Mouse (Mus musculus): ENCODE measurements around the gene Crybg1.
A peak's percentile ranks its signal among the peaks of the same experiment; 100 is the strongest.

Gene Crybg1

DNA sequence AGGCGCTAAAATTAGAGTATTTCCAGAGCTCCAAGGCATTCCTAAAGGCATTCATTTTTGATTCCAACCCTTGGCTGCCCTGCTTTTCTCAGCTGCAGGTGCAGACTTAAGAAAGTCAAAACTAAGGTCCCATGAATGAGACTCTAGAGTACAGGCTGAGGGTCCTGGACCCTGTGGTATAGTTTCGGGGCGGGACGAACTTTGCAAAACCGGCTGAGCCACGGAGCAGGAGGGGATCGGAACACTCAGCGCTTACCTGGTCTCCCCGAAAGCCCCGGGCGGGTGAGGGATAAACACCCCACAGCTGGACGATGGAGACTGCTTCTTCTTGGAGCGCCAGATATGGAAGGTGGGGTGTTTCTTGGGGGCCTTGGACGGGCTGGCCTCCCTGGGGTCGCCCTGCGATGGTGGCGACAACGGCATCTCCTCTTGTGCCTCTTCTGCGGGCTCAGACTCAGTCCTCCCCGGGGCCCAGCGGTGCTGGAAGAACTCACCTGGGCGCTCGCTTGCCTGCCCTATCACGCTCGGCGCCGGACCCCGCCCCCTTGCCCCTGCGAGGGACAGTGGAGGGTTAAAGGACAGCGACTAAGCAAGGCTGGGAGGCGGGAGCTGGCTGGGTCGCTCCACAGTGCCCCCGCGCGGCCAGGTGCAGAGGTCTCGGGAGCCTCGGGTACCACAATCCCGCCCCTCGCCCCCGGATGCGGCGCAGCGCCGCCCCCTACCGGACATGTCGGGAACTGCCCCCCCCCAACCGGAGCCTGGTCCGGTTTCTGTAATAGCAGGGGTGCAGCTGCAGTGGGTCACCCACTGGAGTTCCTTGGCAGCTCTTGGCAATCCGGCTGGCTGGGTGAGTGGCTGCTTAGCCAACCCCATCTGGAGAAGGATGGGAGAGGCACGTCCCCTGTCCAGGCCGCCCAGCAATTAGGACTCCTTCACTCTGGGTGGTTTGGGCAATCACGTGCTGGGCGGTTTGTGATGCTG, at the start of gene Crybg1:
TSS of gene Crybg1 (minus strand) at position 517 of the 981 bp plus-strand sequence.
- peak; percentile 67 for DNase-seq

DNA sequence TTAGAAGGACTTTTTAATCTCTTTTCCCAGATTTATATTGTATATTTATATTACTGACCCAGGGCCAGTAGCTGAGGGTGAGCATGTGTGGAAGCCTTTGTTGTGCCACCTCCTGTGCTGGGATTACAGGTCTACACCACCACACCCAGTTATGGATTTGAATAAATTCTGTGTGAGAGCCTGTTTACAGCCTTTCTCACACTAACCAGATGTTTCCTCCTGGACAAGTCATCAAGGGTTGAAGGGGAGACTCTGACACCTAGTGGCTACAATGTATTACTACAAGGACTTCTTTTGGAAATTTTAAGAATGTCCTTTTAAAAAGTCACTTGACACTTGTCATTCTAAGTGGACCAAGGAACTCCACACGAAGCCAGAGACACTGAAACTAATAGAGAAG, 28.7 kb upstream of the Crybg1 start:
- peak; percentile 61 for DNase-seq

DNA sequence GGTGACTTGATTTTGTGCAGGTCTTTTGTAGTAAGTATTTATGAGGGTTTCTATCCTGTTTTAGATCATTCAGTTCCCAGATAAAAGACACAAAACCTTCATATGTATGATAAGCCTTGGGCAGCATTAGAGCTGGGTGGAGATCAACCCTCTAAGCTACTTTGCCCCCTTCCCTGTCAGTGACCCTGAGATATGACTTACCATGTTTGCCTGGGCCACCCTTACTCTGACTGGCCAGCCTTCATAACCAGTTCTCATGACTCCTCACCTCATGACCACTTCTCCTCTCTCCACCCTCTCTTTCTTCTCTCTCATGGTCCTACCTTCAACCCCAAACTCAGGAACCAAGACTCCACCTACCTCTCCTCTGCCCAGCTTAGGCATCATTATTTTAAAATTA, 27.9 kb upstream of the Crybg1 start:
- DNase-seq: no peak

DNA sequence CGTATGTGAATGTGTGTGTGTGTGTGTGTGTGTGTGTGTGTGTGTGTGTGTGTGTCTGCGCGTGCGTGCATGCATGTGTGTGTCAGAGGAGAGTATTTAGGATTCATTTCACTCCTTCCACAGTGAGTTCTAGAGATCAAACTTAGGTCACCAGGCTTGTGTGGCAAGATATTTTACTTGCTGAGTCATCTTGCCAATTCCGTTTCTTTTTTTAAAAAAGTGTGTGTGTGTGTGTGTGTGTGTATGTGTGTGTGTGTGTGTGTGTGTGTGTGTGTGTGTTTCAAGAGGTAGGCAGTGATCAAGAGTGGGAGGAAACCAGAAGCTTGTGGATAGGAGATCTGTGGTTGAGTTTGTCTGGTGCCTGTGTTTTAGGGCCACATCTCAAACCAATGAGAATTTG, 27.5 kb upstream of the Crybg1 start:
- DNase-seq: no peak

DNA sequence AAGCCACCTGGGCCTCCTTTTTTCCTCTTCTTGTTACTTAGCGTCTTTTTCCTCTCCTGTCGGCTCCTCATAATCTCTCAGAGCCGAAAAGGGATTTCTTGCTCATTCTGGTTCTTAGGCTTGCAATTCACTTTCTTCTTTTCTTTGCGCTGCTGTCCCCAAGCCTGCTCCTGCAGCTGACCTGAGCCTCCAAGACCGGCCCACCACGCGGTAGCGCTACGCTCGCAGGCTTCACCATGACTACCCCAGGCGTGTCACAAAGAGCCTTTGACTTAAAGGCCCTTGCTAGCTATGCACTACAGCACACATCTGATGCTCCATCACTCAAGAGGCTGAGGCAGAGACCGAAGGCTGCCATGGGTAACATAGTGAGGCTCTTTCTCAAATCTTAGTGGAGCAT, 21.5 kb upstream of the Crybg1 start:
- no peak for DNase-seq

DNA sequence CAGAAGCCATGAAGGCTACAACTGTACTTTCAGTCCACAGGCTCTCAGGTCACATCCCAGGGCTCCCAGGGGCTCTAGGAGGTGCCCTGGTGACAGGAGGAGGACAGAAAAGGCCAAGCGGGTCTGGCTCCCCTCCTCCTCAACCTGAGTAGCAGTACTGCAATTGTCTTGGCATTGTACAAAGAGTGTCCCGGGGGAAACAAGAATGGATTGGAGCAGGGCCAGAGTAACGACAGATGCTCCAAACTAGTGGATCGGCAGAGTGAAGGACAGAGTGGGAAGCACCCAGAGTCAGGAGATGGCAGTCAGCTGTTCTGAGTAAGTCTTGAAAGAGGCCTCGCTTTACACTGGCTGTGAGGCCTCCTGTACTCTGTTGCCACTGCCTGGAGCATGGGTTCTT, 18.4 kb upstream of the Crybg1 start:
- DNase-seq: no peak

DNA sequence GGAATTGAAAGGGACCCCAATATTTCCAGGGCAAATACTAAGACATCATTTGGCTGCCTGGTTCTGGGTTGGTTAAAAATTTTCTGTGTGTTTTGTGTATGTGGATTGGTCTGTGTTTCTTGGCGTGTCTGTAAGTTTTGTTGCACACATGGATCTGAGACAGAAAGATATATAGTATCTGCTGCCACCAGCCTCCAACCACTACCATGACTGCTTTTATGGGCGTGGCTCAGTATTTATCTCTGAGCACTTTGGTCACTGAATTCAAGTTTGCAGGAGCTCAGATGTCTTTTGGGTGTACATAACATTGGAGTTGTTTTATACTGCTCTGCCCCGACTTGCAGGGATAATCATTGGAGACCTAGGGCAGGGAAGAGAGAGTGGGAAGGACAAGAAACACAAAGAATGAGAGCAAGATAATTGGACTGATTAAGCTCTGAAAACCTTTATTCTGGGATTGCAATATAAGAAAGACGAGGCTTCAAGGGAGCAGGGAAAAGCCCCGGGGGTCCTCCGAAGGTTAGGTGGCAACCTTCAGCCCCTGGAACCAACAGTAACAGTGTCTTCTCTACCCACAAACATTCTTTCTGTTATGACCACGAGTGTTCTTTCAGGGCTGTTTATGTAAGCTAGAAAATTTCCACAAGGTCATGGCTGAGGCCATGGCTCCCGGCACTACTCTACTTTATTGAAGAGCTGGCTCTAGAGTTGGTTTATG, 15.8 kb upstream of the Crybg1 start:
- no peak for DNase-seq

DNA sequence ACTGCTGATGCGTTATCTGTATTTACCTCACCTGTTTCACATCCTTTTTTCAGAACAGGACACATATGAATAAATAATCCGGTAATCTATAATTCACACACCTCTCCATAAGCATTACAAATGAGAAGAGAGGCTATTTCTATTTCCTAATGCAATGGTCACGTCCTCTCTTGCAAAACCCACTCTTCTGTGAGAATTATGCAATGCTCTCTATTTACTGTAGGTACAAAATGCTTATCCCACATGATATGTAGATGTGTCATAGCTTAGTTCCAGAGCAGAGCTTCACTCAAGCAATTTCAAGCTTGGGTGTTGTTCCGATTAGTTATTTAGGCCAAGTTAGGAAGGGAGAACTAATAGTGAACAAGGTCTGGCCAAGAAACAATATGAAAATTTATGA, 14.4 kb upstream of the Crybg1 start:
- no peak for DNase-seq

DNA sequence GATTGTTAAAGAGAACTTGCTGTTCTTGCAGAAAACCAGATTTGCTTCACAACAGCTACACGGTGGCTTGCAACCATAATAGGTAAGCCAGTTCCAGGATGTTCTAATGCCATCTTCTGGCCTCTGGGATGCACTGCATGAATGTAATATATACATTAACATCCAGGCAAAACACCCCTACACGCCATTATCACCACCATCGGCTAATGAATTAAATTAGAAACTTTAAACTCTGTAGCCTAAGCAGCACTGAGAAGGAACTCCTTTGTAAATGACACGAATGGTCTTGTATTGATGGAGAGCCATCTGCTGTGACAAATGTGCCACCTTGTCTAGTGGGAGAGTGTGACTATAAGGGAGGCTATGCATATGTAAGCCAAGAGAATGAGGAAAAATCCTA, 11.5 kb upstream of the Crybg1 start:
- DNase-seq: peak; percentile 29

DNA sequence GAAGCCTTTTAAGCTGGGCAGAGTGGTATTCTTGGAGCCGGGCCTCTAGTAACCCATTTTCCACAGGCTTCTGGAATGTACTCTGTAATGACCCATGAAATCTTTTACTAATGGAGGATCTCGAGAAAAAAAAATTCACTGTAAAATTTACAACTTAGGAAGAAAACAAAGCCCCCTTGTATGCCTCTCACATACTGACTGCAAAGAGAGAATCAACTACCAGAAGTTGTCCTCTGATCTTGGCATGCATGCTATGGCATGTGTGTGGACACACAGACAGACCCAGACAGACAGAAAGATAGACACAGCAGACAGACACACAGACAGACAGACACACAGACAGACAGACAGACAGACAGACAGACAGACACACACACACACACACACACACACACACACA, 8.8 kb upstream of the Crybg1 start:
- DNase-seq: no peak

DNA sequence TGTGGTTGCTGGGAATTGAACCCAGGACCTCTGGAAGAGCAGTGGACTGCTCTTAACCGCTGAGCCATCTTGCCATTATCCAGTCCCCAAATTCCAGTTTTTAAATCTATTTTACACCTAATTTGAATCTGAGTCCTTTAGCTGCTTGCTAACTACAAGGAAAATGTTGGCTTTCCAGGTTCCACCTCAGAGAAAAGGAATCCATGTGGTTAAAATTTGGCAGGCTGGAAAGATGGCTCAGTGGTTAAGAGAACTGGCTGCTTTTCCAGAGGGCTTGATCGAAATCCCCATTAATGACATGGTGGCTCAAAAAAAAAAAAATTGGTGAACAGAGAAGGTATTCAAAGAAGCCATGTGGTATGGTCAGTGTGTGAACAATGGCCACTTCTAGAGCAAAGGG, 1.8 kb upstream of the Crybg1 start:
- no peak for DNase-seq

DNA sequence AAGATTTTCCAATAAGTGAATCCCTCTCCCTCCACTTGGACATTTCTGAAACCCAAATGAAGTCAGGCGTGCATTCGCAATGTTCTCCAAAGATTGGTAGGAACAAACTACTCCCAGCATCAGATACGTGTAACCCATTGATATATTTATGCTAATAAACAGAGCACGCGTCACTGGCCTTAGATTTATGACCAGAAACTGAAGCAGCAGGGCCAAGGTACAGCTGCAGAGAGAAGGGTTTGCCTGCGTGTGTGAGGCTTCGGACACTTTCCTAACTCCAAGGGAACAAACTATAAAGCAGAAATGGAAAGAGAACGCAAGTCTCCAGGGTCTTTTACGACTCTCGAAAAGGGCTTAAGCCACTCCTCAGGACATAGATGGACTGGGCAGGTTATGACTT, 5.3 kb downstream of the Crybg1 start:
- DNase-seq: no peak

DNA sequence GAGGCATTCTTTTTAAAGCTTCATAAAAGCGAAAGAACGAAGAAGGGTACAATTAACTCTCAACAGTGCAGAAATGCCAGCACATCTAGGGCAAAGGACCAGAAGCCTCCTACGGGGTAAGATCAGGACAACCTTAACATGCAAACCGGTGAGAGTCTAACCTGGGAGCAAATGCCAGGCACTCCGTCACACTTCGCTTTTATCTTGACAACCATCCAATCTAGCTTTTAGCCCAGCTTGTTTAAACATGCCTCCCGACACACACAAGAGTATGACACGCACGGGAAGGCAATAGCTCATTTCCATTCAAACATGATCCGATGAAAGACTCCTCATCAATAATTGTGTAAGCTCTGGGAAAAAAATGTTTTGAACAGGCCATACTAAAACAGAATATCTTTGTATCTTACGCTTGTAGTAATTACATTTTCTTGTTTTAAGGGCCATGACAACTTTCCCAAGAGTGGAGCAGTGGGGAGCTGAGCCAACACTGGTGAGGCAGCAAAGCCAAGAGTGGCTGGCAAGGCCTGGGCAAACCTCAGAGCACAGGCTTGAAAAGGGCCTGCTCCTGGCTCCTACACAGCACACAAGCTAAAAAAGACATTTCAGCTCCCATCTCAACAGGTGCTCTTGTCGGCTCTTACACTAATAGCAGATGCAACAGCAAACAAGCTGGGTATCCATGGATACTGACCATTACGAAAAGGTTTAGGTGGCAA, 10.4 kb downstream of the Crybg1 start:
- no peak for DNase-seq

DNA sequence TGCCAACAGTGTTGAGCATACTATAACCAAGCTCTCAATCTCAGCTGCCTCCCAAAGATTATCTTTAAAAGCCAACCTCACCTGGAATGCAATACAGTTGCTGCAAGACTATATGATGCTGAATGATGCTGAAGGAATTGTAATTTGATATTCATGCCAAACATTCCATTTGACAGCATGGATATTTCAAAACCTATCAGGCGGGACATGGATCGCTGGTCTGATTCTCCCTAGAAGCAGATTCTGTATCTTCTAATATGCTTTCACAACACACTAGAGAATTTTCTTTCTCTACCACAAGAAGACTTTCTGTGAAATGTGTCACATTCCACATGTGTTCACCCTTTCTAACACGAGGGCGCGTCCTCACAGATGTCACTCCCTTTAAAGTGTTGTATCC, 22.6 kb downstream of the Crybg1 start:
- DNase-seq: no peak

DNA sequence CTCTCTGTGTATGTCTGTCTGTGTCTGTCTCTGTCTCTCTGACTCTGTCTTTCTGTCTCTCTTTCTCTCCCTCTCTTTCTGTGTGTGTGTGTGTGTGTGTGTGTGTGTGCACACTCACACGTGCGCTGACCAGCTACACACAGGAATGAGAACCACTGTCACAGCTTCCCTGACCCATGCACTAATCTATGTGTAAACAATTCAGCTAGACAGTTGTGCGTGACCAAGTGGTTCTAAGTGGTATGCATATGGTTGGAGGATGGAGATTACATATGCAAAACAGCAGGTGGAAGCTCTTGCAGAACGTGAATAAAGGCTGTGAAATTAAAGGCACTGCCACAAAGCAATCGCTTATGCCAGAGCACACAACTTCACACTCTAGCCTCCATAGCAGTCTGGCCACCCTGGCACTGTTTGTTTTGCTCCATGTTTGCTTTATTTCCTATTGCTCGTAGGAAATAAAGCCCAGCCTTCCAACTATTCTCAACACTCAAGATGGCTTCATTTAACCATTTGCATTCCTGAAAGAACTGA, 24.2 kb downstream of the Crybg1 start:
- DNase-seq: no peak

DNA sequence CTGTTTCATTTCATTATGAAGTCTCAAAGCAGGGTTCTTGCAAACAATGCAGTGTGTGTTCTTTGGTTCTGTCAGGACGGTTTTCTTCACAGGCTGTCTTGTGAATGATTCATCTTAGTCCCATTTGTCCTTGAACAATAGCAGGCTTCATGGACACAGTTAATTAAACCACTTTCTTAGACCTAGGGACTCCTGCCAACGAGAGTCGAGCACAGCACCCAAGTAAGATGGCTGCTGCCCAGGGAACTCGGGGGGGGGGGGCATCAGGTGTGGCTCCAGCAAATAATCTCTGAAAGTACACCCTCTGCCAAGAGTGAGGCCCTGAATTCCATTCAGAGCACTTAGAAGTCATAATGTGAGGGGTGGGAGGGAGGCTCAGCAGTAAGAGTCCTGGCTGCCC, 30.0 kb downstream of the Crybg1 start:
- DNase-seq: peak; percentile 49

DNA sequence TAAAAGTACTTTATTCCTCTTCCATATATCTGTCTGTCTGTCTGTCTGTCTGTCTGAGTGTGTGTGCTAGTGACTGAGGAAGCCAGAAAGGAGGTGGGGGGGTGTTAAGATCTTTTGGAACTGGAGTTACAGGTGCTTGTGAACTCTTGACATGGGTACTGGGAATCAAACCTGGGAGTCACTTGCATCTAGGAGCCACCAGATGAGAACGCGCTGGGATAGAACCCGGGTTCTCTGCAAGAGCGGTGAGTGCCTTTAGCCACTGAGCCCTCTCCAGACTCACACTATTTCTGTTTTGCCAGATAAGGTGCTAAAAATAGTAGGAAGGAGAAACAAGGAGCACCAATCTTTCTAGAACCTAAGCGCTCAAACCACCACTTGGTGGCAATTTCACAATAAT, 31.9 kb downstream of the Crybg1 start:
- no peak for DNase-seq

DNA sequence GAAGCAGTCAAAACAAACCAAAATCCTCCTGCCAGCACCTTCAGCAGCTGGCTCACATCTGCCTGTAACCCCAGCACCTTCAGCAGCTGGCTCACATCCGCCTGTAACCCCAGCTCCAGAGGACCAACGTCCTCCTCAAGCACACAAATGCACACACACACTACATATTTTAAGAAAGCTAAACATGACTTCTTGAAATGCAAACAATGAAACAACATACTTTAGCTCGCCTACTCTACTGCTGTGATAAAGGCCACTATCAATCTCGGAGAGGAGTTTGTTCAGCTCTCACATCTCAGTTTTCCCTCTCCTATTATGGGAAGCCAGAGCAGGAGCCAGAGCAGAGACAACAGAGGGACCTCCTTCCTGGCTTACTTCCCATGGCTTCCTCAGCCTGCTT, 34.0 kb downstream of the Crybg1 start:
- no peak for DNase-seq

DNA sequence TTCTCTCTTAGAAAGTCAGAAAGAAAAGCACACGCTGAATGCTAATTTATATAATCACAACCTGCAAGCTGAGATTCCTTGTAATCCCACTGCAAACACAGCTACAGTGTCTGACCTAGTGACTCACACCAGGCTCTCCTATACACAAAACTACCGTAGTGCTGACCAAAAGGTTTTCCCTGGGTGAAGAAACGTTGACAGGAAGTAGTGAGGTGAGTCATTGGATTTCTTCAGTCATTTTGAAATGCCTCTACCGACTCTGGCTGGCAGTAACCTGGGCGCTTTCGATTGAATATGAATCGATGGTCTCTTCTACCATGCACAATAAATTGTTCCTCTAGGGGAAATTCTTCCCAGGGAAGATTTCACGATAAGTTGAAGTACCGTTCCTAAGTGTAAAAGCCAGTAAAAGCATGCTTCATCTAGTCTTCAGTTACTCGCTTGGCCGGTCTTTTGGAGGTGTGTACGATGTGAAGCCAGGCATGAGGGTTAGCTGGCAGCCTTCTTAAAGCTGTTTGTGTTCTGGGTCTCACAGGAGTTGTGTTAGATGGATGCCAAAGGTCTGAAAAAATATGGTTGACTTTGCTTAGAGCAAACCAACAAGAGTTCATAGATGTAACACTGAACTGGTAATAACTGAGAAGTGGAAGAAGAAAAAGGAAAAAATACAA, 36.5 kb downstream of the Crybg1 start:
- peak; percentile 14 for DNase-seq

DNA sequence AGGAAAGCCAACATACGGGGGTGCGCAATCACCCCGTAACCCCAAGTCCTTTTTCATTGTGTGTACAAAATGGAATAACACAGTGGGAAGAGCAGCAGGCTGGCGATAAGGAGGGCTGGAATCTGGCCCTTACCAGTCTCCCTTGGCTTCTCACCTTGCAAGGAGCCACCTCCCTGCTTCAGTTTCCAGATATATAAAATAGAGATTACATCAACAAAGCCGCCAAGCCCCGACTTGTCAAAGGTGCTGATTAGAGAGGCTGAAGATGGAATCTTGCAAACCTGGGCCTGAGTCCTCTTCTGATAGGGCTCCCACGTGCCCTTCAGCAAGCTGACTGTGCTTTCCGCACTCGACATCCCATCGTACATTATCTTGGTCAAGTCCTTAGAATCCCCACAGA, 37.5 kb downstream of the Crybg1 start:
- no peak for DNase-seq

DNA sequence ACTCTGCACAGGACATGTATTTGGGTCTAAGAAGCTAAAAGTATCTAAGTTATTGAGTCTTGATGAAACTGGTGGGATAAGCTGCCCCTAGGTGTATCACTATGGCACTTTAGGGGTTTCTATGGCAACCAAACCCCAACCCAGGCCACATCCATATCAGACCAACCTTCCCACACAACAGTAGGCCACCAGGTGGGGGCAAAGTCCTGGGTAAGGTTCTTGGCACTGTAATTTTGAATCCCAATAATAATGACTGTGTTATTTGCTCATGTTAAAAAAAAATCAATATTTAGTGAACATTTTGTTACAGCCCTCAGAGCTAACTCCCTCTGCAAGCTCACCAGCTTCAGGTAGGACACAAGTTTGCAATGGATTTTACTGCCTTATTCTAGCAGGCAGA, 38.2 kb downstream of the Crybg1 start:
- no peak for DNase-seq

DNA sequence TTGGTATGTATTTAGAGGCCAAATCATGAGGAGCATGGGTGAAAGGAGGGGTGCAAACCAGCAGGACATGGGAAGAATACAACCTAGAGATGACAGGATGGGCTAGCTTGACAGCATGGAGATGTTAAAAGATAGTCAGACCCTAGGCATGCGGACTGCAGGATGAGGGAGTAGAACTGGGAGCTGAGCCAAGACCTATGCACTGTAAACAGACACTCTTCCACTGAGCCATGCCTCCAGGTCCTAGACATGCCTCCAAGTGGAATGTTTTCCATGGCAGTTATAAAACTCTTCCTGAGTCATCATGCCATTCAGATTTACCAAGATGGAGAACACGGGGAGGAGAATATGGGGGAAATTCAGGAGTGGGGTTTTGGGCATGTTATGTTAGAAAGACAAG, 53.9 kb downstream of the Crybg1 start:
- DNase-seq: no peak

DNA sequence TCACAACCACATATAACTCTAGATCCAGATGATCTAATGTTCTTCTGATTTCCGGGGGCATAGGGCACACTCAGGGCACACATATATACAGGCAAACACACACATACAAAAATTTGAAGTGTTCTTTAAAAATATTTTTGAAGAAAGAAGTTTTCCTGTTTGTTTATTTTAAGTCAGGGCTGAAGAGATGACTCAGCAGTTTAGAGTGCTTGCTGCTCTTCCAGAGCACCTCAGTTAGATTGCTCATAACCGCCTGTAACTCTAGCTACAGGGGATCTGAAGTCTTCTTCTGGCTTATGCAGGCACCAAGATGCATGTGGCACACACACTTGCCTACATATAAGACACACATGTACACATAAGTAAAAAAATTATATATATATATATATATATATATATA, 56.9 kb downstream of the Crybg1 start:
- no peak for DNase-seq

Data from retina, postnatal 1 day (tissue).